Mouse (Mus musculus): ENCODE data around the gene Limch1. TPM values are rescaled to one million over a fixed set of nuclear protein-coding genes. Genes with fewer than 3 reads are reported as not detected.
A peak's percentile ranks its signal among the peaks of the same experiment; 100 is the strongest.

The Limch1 gene
- total RNA-seq, 2 experiments from 2014 or later: 88.4 to 88.6 TPM

DNA sequence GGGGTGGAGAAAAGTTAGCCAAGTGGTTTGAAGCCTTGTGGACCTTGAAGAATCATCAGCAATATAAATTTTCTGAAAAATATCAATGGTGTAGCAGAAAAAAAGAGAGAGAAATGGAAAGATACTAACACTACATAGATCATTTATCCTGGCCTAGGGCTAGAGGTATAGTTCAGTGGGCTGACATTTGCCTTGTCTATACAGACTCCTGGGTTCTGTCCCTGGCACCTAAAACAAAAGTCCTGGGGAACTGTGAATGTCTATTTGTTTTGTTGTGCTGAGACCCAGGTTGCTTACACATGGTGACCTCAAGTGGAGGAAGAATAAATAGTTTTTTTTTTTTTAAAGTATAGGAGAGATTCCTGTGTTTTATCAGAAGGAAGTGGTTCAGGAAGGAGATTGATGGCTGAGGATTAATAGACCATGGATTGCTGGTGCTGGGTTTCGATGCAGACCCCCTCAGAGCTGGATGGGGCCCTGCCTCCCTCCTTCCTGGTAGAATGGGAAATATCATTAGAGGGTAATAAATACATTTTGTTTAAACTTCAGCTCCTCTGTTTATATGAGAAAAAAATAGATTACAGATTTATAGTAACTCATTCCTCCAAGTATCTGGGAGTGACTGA lies 40.5 kb downstream of the Limch1 start:
- no peak for DNase-seq

DNA sequence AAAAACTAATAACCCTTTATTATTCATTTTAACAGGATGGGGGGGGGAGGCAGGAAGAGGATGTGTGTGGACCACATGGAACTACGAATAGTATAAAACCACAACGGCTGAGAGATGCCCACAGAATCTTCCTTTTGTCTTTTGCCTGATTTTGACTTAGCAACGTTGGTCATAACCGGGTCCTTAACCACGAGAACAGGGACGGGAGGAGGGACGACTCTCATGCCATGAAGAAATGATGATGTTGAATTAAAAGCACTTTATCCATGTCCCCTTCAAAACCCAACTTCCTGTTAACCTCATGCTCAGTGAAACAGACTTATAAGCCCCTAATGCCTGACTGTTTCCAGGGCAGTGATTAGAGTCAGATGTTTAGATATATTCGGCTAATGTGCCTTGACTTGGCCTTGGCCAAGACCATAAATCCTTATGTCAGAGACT lies 41.0 kb downstream of the Limch1 start:
- DNase-seq: peak in 1 of 2 experiments; percentile 14

DNA sequence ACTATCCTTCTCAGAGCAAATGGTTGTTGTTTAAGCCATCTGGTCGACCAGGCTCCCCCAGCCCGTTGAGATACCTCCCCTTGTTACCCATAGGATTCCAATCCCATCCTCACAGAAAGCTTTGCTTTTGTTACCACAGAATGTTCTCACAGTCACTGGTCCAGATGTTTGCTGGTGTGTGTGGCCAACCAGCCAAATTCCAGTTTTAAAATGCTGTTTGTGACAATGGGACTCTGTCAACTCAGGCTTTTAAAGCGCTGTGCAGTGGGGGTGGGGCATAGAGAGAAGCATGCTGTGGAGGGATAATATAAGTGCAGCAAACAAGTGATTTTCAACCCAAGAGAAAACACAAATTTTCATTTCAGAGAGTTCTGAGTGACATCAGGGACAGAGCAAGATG lies 43.4 kb downstream of the Limch1 start:
- DNase-seq: no peak

DNA sequence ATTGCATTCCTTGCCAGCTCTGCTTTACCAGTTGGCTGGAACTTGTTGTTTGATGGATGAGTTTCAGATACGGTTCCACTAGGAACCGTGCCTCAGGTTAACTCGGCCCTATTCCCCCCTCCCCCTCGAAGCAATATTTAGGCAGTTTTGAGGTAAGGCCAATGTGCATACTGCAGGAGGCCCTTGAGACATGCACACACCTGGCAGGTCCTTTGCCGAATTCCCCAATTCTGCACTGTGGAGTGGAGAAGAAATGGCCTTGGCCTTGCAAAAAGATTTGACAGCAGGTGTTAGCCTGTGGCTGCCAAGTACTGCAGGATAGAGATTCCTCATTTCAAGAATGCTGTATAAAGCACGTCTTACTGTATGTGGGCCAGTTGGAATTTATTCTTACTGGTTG lies 45.5 kb downstream of the Limch1 start:
- no peak for DNase-seq

DNA sequence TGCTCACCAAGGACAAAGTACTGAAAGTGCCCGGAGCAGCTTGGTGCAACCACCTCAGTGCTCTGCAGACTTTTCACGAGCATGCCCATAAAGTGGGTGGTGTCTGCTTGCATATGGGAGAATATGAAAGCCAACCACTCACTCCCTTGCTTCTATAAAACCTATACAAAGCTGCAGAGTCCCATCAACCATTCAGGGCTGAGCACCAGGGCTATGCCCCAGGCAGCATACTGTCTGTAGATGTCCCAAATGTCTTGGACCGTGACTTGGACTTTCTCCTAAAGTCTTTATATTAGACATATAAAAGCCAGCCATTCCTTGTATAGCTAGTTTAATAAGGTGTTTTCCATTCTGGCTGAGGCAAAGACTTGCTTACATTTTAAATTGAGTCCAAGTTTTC lies 47.6 kb downstream of the Limch1 start:
- DNase-seq: no peak

DNA sequence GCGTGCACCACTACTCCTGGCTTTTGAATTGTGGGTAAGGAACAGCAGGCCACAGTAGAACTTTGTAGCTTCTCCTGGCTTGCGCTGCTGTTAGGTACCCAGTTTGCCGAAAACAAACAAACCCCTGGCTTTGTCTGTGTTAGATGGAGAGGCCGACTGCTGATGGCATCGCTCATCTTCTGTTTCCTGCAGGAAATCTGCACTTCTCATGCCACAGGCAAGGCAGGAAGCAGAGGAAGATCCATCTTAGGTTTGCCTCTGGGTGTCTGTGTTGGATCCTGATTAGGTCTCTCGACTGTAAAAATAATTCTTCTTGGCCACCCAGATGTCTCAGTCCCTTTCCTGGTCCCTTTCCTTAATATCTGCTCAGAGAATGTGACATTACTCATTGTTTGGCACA lies 51.7 kb downstream of the Limch1 start:
- peak in 1 of 2 experiments; percentile 27 for DNase-seq

DNA sequence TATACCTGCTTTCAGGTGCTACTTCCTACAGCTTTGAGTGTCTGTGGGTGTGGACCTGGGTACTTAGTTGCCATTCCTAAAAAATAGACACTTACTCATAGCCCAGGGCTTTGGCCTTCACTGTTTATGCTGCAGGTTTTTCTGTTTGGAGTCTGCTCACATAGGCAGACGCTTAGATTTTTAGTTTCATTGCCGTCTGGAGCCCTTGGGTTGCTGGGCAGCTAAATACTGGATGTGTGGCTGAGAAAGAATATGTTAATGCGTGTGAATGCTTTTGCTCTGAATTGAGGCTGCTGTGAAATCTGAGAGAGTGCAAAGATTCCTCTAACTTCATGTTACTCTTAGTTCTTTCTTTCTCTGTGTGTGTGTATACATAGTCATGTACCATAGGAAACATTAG lies 52.5 kb downstream of the Limch1 start:
- peak in 1 of 2 experiments; percentile 7 for DNase-seq

DNA sequence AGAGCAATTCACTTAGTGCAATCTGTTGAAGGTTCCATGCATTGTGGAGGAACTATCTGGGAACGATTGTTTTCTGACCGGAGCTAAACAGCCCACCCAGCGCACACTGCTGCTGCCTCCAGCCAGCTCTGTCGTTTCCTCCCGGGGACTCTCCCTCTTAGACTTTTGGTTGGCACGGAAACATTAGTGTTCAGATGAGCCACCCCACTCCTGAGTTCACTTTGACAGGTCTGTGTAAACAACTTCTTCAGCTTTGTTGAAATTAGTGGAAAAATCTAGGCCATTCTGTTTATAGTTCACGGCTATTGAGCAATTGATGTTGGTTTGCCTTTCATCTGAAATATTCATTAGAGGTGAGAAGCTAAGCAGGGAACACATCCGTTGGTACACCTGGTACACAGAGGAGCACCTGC lies 53.0 kb downstream of the Limch1 start:
- DNase-seq: peak in 1 of 2 experiments; percentile 38

DNA sequence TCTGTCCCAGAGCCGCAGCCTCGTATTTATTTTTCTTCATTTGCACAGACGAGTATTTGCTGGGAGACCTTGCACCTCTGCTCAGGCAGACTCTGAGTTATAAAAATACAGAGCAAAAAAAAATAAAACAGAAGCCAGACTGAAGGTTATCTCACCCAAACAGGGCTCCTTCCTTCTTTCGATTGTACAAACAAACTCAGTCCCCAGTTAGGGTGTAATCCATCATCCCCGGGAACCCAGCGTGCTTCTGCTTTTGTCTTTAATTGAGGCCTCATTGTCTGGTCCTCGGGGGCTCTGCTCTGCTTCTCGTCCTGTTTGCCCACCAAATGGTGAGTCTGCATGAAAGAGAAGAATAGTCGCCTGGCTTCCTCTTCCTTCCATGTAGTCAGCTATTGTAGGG lies 54.6 kb downstream of the Limch1 start:
- DNase-seq: peak in 1 of 2 experiments; percentile 18

DNA sequence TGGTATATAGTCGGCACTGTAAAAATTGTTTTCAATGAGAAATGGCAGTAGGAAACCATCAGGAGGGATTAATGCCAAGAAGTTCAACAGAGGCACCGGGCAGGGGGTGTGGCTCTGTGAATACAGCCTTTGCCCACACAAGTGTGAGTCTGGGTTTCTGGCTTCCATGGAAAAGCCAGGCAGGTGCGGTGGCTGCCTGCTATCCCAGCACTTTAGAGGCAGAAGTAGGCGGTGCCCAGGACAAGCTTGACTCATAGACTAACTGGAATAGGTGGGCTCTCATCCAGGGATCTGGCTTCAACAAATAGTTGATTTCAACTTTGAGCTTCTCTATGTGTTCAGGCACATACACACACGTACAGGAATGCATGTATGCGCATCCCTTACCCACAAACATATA lies 55.4 kb downstream of the Limch1 start:
- DNase-seq: no peak

DNA sequence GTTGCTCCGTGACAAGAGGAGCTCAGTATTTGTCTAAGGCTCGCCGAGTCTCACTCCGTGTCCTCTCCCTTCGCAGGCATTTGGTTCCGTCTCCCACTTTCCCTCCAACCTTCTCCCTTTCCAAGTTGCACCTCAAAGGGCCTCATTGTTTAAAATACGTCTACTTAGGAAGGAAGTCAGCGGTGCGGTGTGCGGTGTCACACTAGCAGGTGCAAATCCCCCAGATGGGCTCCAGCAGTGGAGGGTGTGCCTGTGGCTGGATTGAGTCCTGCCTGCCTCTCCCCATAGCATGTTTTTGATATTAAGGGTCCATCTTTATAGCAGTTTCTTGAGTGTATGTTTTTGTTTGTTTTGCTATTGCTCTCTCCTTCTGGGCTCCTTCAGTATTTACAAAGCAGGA lies 56.6 kb downstream of the Limch1 start:
- no peak for DNase-seq

DNA sequence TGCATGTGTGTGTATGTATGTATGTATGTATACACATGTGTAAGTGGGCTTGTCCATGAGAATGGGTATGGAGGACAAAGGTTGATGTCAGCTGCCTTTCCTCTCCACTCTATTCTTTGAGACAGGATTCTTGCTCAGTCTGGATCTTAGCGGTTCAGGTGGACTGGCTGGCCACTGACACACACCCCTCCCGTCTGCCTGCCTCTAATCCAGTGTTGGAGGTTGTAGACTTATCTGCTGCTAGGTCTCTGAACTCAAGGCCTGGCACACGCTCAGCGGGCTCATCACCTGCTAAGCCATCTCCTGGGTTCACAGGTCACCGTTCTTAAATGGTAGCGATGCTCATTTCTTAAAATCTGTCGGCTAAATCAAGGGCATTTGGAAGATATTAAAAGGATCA lies 60.7 kb downstream of the Limch1 start:
- DNase-seq: no peak

DNA sequence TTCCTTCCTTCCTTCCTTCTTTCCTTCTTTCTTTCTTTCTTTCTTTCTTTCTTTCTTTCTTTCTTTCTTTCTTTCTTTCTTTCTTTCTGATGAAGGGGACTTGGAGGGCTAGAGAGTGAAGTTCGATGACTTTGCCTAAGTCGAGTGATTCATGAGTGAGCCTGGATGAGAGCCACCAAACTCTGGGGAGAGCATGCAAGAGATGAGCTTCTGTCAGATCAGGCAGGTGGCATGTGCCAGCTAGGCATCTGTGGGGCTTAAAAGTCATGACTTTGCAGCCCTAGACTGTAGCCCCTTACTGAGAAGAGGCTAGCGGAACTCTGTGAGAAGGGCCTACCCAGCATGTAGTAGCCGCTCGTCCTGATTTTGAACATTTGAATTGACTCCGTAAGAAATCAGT lies 62.1 kb downstream of the Limch1 start:
- DNase-seq: peak; percentile 42 to 44

DNA sequence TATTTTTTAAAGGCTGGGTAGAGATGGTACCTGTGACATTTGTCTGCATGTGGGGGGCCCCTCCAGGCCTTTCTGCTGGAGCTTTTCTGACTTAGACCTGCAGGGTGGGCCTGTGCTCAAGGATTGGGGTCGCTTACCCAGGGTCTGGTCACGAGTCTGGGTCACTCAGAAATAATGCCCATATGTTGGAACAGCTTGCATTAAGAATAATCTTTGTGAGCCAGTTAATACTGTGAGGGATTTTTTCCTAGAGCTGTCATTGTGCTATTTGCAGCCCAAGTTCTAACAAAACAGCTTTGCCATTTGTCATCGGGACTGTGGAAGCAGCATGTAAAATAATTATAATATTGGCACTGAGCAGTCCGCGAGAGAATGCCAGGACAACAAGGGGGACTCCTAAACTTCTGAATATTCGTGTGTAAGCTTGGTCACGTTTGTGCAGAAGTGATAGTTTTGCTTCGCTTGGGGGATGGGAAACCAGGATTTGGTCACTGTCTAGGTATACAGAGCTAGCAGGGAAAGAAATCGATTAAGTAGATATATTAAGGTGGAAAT lies 63.5 kb downstream of the Limch1 start:
- no peak for DNase-seq

DNA sequence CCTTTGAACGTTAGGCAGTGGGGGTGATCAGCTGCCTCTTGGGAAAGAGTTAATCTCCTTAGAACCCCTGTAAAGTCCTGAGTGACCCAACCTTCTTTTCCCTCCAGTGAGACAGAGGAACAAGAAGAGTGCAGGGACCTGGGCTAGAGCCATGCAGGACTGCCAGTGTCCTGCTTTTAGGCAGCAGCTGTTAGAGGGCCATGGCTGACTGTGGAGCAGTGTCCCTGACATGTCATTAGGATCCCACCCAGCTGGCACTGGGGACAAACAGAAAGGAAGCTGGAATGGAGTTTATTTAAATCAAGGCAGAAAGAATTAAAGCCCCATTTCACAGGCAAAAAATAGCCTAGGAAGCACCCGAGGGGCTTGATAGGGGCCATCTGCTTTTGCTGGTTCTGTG lies 64.8 kb downstream of the Limch1 start:
- peak; percentile 15 to 19 for DNase-seq

DNA sequence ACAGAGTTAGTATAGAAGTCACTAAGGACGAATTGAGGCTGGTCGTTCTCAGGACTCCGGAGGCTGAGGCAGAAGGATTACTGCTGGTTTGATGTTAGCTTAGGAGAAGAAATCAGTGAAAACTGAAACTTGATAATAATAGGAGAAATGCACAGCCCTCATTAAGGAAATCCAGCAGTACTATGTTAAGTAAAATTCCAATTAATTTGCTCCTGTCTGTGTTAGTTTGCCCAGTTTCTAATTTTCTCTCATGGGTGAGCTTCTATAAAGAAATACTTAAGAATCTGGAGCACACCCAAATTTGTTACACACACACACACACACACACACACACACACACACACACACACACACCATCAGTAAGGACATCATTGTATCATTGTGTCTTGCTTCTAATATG lies 69.0 kb downstream of the Limch1 start:
- no peak for DNase-seq

DNA sequence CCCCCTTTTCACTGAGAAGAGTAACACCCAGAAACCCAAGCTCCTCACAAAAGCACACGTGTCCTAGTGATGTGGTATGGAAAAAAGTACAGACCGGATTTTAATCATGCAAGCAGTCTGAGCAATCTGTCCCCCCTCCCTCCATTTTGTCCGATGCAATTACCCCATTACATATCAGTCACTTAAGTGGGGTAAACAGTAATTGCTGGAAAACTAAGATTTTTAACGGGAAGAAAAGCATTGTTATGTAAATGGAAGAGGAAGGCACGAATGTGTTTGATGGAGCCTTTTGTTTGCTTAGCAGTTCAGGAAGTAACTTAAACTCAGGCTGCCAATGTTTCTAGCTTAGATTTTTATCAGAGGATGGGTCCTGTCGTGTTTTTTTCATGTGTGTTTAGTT lies 70.2 kb downstream of the Limch1 start:
- no peak for DNase-seq

DNA sequence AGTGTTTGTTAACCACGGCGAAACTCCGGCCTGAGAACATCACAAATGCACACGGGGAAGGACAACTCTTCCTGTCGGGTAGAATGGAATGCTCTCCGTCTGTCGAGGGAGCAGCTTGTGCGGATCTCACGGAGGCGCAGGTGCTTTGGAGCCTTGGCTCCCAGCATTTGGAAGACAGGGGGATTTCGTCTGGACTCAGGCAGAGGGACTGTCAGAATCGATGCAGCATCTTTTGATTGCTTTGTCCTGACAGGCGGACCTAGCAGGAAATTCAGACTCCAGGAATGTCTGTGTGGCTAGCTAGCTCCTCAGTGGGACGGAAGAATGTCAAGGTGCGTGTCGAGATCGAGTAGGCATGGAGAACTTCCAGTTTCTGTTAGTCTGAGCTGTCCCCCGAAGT lies 71.1 kb downstream of the Limch1 start:
- DNase-seq: no peak

DNA sequence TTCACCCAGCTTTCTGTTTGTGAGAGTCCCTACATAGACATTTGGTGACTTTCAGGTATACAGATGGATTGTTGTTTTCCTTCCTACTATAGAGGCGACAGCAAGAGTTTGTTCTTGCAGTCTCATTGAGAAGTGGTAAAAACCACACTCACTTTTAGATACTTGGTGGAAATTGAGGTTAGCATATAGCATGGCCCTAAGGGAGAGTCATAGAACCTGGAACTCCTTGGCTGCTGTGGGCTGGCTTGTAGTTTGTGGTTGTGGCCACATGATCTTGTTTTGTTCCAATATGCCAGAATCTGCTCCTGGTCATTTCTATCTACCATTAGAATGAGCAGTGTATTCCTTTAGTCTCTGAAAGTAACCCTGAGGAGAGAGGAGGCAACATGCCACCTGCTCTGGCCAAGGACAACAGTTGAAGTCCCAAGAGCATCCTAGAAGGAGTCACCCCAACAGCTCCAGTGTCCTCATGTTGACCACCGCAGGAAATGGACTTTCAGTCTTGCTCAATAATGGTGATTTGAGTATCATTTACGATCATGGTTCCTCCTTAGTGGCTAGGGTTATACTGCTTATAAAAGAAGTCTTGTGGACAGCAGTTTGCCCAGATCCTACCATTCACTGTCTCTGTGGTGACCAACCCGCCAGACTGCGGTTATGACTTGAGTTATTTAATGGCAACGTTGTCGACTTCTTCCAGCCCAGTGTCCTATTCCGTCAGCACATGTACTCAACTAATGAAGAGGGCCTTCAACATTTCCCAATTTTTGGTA lies 71.7 kb downstream of the Limch1 start:
- DNase-seq: no peak

DNA sequence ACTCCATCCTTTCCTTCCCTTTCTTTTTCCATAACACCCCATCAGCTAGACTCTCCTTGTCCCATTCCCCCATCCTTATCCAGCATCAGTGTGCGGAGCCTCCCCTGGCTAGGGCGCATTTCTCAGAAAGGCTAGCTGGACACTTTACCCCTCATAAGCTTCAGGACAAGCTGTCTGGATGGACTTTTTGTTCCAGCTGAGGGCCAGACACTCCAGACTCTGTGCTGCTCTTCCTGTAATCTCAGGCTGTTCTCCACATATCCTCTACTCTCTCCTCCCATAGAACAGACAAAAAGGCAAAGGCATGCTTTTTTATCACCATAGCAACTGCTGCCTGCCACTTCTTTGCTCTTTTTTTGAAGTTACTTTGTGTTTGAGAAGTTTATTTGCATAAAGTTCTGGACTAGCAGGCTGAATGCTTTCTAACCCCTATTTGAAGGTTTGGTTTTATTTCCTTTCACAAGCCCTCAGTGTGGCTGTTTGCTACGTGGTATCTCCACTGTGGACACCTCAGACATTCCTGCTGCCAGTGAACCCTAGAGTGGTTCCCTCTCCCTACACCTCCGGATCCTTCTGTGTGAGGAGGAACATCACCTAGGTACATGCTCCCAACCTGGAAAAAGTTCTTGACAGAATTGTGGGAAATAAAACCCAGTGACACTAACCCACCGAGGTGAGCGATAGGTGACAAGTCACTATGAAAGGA lies 77.0 kb downstream of the Limch1 start:
- no peak for DNase-seq

DNA sequence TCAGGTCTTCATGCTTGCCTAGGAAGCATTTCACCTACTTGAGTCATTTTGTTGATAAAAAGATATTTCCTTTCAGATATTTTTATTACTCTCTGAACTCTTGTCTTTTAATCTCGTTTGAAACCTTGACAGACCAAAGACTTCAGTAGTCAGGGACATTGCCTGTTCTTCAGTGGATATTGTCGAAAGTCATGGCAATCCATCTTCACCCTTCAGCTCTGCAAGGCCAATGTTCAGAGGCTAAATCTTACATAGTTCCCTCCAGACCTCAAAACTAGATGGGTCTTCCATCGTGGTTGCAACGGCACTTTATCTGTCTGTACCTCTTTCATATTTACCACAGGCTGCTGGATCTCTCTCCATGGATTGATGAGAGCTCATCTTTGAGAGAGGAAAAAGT lies 80.0 kb downstream of the Limch1 start:
- DNase-seq: peak; percentile 43 to 50

DNA sequence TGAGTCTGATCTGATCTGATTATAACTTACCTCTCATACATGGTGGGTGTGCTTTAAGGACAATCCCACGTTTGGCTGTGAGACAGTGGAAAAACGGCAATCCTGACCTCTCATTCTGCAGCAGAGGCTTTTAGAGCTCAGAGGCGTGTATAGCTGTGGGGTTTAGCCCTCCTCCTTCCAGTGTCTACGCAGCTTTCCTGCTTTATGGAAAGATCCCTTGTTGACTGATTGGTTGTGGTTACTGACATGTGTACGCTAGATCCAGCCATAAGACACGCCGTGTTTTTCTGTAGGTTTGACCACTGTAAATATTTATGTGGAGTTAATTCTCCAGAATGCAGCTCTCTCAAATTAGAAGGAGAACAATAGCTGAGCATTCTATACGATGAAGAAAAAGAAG lies 81.2 kb downstream of the Limch1 start:
- DNase-seq: no peak

DNA sequence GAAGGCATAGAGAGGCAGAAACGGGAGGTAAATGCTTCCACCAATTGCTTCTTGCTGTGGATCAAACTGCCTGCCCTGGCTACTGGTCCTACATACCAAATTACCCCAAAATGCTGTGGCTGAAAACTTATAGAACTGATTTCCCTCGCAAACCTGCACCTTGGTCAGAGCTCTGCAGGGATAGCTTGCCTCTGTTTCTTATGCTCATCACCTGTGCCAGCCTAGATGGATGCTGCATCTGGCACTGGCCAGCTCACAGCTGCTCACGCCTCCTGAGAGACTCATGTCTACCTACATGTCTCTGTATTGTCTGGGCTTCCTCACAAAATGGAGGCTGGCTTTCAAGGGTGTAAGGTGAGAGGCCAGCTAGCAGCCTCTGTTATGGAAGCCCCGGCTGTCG lies 83.9 kb downstream of the Limch1 start:
- no peak for DNase-seq

Measured in adrenal gland, postnatal 36 days (tissue).